Mouse (Mus musculus): ENCODE measurements around the gene Fbln2.

- TF ChIP-seq CTCF (IDR thresholded peaks at IDR 0.05; ENCODE audit: low read depth) (no peak), EP300 (optimal IDR thresholded peaks at IDR 0.05) (no peak)
These were observed 6.5 kb upstream of the Fbln2 start for GRCm38 (mm10) chr6:91205791-91206190.
